ENCODE assay signal across 18 mouse cellular contexts in genomic region chr16:30998048-30998447, GRCm38 (mm10).
A peak's percentile ranks its signal among the peaks of the same experiment; 100 is the strongest.
DNase-seq lines count a peak whose midpoint lies in the region; ATAC-seq and TF ChIP-seq lines count a peak whose summit lies in the region.
"Had no signal": no experiment of that assay in that cellular context is flagged by ENCODE, and none has a peak within 500 bp of the region (broad histone marks: within the 10 kb centered on the region; RNA-seq: fewer than 3 reads in every experiment).

No protein-coding gene starts in this region.

- H3K4me1 ChIP-seq in kidney, embryonic 14.5 days (ENCODE audit: control insufficient read depth, insufficient read depth, low read length): peaks cover 3% of the 10 kb centered on the region
- H3K4me1 ChIP-seq in midbrain, postnatal 0 days (ENCODE audit: insufficient read depth, low read length): peaks cover 2% of the 10 kb centered on the region; the same call in 1 of the 2 replicates
- H3K4me1 ChIP-seq in midbrain, embryonic 10.5 days: peaks cover 13% of the 10 kb centered on the region

- no peaks in the 10 kb centered on the region for H3K36me3 ChIP-seq in kidney, embryonic 14.5 days (ENCODE audit: control insufficient read depth, insufficient read depth, low read length)
- H3K36me3 ChIP-seq in midbrain, postnatal 0 days (ENCODE audit: insufficient read depth, low read length): no peaks in the 10 kb centered on the region
- H3K36me3 ChIP-seq in midbrain, embryonic 10.5 days: no peaks in the 10 kb centered on the region
- H3K36me3 ChIP-seq: forebrain, embryonic 12.5 days; heart, embryonic 10.5 days; hindbrain, embryonic 12.5 days; midbrain, embryonic 13.5 days; neural tube, embryonic 15.5 days had no signal

- no peak for ATAC-seq in kidney, embryonic 14.5 days (ENCODE audit: low FRiP score, low TSS enrichment)
- no peak for ATAC-seq in midbrain, postnatal 0 days (ENCODE audit: low FRiP score)
- ATAC-seq: inflammation-experienced regulatory T-cells, adult 6 months; midbrain, embryonic 13.5 days had no signal

- no peak for TF ChIP-seq CTCF in midbrain, postnatal 0 days (IDR thresholded peaks at IDR 0.05)

- peak; percentile 51 to 67 for DNase-seq in kidney, adult 8-10 months
- DNase-seq in midbrain, postnatal 0 days (ENCODE audit: low spot score): peak; percentile 53
- no peak for DNase-seq in midbrain, embryonic 10.5 days (ENCODE audit: low spot score)
- DNase-seq in cerebellum, adult 9-11 months: peak; percentile 91
- no peak for DNase-seq in lung, postnatal 10 days
- no peak for DNase-seq in thymus, postnatal 10 days (ENCODE audit: low spot score in 2 of 2)
- DNase-seq: heart, postnatal 10 days; liver; lung, adult 2 months; lung, postnatal 4 days had no signal

- no peak overlapping the region for H3K9ac ChIP-seq in kidney, embryonic 14.5 days (ENCODE audit: low read depth, low read length)
- H3K9ac ChIP-seq in midbrain, postnatal 0 days (replicated peaks; ENCODE audit: low read length, poor library complexity, severe bottlenecking): no peak overlapping the region
- H3K9ac ChIP-seq: forebrain, embryonic 12.5 days; hindbrain, embryonic 12.5 days; midbrain, embryonic 13.5 days; neural tube, embryonic 15.5 days had no signal

- no peak overlapping the region for H3K4me2 ChIP-seq in kidney, embryonic 14.5 days (replicated peaks; ENCODE audit: low read depth, low read length)
- H3K4me2 ChIP-seq in midbrain, postnatal 0 days (ENCODE audit: low read depth, low read length, poor library complexity, severe bottlenecking): no peak overlapping the region
- H3K4me2 ChIP-seq: forebrain, embryonic 12.5 days; hindbrain, embryonic 12.5 days; midbrain, embryonic 13.5 days; neural tube, embryonic 15.5 days had no signal

- WGBS in kidney, embryonic 14.5 days: 98% methylated on average over 2 of the region's 2 CpGs
- 86% methylated on average over 2 of the region's 2 CpGs for WGBS in midbrain, postnatal 0 days
- WGBS in midbrain, embryonic 10.5 days: 96% methylated on average over 2 of the region's 2 CpGs

- peaks cover 4% of the 10 kb centered on the region; the same call in 1 of the 2 replicates for H3K9me3 ChIP-seq in kidney, embryonic 14.5 days (ENCODE audit: control insufficient read depth, low read length)
- no peaks in the 10 kb centered on the region for H3K9me3 ChIP-seq in midbrain, postnatal 0 days (ENCODE audit: low read length)
- H3K9me3 ChIP-seq in midbrain, embryonic 10.5 days (replicated peaks): peaks cover 9% of the 10 kb centered on the region; the same call in 1 of the 2 replicates
- H3K9me3 ChIP-seq: forebrain, embryonic 12.5 days; heart, embryonic 10.5 days; hindbrain, embryonic 12.5 days; midbrain, embryonic 13.5 days; neural tube, embryonic 15.5 days had no signal

- H3K27ac ChIP-seq in kidney, embryonic 14.5 days (ENCODE audit: low read depth, low read length): no peak overlapping the region
- H3K27ac ChIP-seq in midbrain, postnatal 0 days (ENCODE audit: low read depth, low read length): no peak overlapping the region
- no peak overlapping the region for H3K27ac ChIP-seq in midbrain, embryonic 10.5 days (replicated peaks)
- H3K27ac ChIP-seq: forebrain, embryonic 12.5 days; heart, embryonic 10.5 days; hindbrain, embryonic 12.5 days; midbrain, embryonic 13.5 days; neural tube, embryonic 15.5 days had no signal

- H3K4me3 ChIP-seq in kidney, embryonic 14.5 days (ENCODE audit: low read length): no peak overlapping the region
- H3K4me3 ChIP-seq in midbrain, postnatal 0 days (ENCODE audit: low read depth, low read length): no peak overlapping the region
- H3K4me3 ChIP-seq in midbrain, embryonic 10.5 days: no peak overlapping the region
- H3K4me3 ChIP-seq: forebrain, embryonic 12.5 days; heart, embryonic 10.5 days; hindbrain, embryonic 12.5 days; midbrain, embryonic 13.5 days; myocyte; neural tube, embryonic 15.5 days had no signal

- no peaks in the 10 kb centered on the region for H3K27me3 ChIP-seq in kidney, embryonic 14.5 days (ENCODE audit: control insufficient read depth, insufficient read depth, low read length)
- H3K27me3 ChIP-seq in midbrain, postnatal 0 days (ENCODE audit: insufficient read depth, low read length): no peaks in the 10 kb centered on the region
- H3K27me3 ChIP-seq in midbrain, embryonic 10.5 days (ENCODE audit: low read depth, poor library complexity, severe bottlenecking): no peaks in the 10 kb centered on the region
- H3K27me3 ChIP-seq: forebrain, embryonic 12.5 days; hindbrain, embryonic 12.5 days; midbrain, embryonic 13.5 days; neural tube, embryonic 15.5 days had no signal

Comparison
In these comparisons a context has a peak if more than half of its experiments do, and no peak if none do; other contexts are left out.
1. DNase-seq: peak in kidney, adult 8-10 months (2 of 2), midbrain, postnatal 0 days (single experiment) and cerebellum, adult 9-11 months (single experiment); none in midbrain, embryonic 10.5 days (single experiment), lung, postnatal 10 days (single experiment) and thymus, postnatal 10 days (0 of 2).